Mouse (Mus musculus): ENCODE measurements at regions not wholly inside any gene's neighbourhood (a gene's known extent, or its start where the extent isn't known, plus 50 kb on each side); places are given as distances from the start of the nearest gene placed in this dataset.

GRCm38 (mm10) chr4:33595763-33596162, 285.7 kb downstream of the Rngtt start:
- no peak for TF ChIP-seq CTCF (IDR thresholded peaks at IDR 0.05; ENCODE audit: low read depth)
- no peak for TF ChIP-seq EP300 (IDR thresholded peaks at IDR 0.05; ENCODE audit: low read depth)
